Mouse (Mus musculus): Measurements from ENCODE around the gene Ppara.

The Ppara gene

DNA sequence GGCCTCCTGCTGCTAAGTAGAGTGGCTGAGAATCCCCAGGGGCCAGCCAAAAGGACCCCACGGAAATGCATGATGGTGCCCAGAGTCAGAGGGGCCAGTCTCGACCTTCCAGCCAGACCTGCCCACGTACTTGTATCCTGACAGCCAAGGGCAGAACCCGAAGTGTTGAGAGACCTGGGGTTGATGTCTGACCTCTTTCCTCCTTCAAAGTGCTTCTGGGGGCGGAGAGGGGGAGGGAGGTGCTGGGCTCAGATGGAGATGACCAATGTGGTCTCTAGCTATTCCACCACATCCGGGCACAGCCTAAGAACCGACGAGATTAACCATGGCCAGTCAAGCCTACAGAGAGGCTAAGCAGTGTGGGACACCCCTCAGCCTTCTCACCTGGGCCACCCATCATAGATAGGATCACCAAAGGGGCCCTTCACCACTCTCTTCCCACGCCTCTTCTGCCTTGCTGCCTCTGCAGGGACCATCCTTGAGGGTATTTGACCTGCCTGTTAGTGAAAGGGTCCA lies 29.7 kb upstream of the Ppara start:
- no peak for DNase-seq (ENCODE audit: low read depth, low spot score)

DNA sequence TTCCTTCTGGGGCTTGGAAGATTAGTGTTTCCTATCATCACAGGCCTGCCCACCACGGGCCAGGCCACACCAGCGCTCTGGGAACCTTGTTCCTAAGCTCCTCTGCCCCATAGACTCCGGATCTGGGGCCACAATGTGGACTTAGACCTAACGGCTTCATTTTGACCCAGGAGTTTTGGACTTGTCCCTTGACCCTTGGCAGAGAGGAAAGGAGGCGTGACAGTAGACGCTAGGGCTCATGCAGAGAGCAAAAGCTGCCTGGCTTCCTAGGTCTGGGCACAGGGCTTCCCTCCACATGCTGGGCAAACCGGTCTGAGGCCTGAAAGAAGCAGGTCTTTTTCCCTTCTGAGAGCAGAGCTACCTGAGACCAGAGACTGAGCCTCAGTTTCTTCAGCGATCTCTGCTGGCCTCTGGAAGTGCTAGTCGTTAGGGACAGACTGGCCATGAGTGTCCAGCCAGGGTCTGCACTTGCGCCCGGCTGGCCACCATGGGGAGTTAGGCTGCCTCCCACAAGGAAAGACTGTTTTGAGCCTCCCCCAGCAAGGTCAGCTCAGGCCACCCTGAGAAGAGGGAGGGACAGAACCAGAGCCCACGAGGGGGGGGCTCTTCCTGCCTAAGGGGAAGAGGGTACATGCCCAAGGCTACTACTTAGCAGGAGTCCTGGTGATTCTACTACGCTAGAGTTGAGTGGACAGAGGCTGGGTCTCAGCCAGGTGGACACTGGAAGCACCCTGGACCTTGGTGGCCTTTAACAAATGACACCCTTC lies 29.0 kb upstream of the Ppara start:
- no peak for DNase-seq (ENCODE audit: low read depth, low spot score)

DNA sequence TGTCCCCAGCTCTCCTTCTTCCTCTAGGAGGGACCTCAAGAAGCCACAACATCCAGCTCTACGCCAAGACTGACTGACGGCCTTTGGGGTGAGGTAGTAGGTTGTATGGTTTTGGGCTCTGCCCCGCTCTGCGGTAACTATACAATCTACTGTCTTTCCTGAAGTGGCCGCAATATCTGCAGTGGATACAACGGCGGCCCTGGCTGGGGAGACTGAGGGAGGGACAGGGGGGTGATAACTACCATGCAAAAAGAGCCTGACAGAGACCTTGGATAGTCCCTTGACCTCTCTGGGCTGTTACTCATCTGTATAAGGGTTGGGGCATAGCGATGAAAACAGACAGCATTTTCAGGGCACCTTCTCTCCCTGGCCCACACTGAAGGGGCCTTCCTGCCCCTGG lies 28.3 kb upstream of the Ppara start:
- no peak for DNase-seq (ENCODE audit: low read depth, low spot score)

DNA sequence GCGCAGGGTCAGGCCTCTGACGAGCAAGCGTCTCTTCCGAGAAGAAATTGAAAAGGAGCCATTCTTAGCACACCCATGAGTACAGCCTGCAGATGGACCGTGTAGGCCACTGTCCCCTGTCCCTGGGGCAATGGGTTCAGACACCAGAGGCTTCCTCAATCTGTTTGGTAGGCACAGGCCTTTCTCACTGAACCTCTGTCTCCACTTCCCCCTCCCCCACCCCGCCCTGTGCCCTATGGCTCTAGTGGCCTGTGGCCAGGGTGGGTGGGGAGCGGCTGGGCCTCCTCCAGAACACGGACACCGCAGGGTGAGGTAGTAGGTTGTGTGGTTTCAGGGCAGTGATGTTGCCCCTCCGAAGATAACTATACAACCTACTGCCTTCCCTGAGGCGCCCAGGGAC lies 27.8 kb upstream of the Ppara start:
- no peak for DNase-seq (ENCODE audit: low read depth, low spot score)

DNA sequence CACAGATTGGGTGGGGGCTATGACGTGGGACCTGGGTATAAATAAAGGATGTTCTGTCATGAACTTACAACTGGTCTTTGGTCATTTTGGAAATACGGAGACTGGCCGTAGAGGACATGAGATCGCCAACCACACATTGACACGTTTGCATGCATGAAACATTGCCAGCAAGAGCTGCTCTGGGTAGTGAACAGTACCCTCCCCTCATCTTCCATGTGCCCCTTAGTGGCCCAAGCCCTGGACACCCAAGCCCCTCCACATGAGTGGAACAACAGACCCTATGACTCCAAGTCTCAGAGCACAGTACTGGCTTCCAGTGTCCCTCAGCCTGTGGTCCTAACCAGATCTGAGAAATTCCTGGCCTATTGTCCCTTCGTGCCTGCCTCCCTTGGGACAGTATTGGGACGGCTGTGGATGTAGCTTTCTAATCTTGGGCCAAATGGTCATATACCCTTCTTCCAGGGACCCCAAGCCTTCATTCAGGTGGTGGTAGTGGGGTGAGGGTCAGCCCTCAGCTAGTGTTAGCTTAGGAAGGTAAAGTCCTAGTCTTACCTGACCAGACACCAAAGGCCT lies 27.2 kb upstream of the Ppara start:
- DNase-seq (ENCODE audit: low read depth, low spot score) = no peak

DNA sequence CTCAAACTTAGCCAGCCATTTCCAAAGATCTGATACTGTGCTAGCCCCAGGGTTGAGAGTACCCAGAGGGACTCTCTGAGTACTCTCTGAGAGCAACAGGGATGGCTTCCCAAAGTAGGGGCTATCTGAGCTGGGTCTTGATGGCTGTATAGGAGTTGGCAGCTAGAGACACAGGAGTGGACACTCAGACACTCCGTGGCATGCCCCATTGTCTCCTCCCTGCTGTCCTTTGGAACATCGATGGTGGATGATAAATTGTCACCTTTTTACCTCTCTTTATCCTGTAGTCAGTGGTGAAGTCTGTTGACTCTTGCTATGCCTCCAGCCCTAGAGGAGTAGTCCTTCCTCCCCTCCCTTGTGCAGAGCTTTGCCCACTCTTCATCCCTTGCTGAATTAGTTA lies 26.6 kb upstream of the Ppara start:
- DNase-seq (ENCODE audit: low read depth, low spot score) = no peak

DNA sequence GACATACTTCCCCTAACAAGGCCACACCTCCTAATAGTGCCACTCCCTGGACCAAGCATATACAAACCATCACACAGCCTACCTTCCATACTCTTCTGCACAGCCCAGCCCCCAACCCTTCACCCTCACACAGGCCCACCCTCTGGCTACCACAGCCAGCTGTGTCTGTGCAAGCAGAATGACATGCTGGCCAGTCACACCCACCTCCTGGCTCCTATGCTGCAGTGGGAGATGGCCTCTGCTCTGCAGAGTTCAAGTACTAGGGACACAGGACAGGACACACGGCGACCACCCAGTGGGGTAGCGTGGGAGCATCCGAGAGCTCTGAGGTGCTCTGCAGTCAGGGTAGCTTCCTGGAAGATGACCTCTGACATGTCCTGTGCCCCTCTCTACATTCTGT lies 25.9 kb upstream of the Ppara start:
- no peak for DNase-seq (ENCODE audit: low read depth, low spot score)

DNA sequence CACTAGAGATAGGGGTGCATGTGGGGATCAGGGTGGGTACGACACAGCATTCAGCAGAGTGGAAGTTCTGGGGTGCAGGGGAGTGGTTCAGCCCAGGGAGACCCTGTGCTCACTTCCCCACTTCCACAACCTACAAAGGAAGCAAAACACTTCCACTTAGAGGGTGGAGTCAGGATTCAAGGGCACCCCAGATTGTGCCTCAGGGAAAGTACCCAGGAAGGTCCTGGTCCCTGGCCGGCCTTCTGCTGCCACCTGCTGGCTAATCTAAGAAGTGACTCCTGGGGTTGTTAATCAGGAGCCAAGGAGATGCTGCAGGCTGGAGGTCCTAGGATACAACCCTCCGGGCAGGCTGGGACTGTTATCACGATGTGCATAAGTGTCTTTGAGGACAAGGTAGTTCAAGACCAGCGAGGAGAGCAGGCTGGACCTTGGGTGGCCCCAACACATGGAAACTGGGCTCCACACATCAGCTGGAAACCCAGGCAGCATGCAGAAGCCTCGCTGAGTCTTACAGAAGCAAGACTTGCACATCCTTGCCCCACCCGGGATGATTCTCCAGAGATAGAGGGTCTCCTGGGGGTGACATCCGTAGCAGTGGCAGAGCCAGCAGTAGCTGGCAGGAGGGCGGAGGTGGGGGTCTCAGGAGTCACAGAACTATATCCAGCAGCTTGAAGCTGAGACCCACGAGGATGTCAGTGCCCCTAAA lies 25.4 kb upstream of the Ppara start:
- DNase-seq (ENCODE audit: low read depth, low spot score) = peak; percentile 89

DNA sequence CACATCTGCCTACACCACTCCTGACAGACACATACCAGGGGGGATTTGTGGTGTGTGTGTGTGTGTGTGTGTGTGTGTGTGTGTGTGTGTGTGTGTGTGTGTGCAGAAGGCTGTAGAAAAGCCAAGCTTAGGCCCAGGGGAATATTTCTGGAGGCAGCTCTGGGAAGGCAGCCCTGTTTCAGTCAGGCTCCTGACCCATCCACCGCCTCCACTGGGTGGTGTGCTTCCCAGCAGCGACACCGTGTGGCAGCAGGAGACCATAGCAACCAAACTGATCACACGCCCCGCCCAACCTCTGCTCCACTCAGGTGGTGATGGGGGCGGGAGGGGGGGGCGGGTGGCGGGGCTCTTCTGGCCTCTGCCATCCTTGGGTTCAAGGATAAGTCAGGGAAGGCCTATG lies 24.6 kb upstream of the Ppara start:
- peak; percentile 85 for DNase-seq (ENCODE audit: low read depth, low spot score)

DNA sequence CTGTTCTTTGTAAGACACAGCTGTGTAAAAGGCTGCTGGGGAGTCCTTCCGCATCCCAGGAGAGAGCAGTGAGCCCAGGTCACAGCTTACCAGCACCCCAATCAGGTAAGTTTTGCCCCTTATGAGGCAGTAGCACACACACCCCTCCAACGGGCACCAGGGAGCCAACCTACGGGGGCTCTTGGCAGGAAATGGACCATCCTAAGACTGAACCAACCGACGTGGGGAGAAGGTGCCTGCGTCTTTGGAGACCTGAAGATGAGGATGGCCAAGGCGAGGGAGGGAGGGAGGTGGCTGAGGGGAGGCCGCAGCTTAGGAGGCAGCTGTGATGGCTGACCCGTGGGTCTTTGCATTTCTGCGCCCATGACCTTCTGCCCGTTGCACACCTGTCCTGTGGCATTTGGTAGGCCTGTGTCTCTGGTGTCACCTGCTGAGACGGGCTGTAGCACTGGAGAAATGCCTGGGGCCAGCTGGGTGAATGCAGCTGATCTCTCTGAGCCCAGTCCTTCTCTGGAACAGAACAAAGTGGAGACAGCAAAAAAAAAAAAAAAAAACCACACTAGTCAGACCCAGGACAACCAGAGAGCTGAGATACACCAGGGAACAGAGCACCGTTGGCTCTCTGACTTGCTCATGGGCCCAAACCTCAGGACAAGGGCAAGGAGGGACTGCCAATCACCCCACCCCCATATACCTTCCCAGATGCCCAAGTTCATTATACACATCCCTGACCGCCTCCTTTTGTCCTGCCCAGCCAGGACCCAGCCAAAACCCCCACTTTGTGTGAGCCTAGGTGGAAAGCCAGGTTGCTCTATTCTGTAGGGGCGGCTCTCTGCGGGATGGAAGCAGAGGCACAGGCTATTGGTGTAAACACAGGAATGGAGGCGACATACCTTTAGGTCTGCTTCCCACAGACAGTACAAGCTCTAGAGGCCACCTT lies 23.9 kb upstream of the Ppara start:
- no peak for DNase-seq (ENCODE audit: low read depth, low spot score)

DNA sequence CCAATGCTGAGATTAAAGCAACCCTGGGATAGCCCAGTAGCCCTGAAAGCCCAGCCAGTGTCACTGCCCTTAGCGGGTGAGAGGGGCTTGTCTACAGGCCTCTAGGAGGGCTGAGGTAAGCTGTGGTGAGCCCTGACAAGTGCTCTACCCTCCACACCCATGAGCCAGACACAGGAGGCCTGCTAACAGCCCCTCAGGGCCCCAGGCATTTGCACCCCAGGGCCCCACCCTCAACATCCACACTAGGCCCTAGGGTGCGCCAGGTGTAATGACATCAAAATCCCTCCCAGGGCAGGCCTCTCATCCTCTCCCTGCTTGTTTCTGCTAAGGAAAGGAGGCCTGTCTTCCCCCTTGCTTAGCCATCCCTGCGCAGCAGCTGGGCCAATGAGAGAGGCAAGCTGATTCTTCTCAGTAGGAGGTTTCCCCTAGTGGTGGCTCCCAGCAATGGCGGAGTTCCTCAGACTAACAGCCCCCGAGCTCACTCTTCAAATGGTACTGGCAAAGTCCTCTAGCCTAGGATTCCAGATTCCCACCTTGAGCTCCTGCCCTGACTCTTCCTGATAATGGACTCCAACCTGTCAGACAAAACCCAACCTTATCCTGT lies 22.1 kb upstream of the Ppara start:
- DNase-seq (ENCODE audit: low read depth, low spot score) = peak; percentile 85

DNA sequence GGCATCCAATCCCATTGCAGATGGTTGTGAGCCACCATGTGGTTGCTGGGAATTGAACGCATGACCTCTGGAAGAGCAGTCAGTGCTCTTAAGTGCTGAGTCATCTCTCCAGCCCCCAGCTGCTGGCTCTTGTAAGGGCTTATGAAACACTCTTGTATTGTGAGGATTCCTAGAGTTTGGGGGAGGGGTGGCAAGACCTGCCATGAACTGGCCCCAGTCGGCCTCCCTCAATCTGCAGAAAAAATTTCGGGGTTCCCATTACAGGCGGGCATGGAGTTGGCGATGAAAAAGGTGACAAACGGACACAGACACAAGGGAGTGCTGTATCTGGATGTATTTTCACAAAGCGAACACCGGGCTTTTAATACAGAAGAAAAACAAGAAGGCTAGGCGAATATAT lies 21.4 kb upstream of the Ppara start:
- DNase-seq (ENCODE audit: low read depth, low spot score) = no peak

DNA sequence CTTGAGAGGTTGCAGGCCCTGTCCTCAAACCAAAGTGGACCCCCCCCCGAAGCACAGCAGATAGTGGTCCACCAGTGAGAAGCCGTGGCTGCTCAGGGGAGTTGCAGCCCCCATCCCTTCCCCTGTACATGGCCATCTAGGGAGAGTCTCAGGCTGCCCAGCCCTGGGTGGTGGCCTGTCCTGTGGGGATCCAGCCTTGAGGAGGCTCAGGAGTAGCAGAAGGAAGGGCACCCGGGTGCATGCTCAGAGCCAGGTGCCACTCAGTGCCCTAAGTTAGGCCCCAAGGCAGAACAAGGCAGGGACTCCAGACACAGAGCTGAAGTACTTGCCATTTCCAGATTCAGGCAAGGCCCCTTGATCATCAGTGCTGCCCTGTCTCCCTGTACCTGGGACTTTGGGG lies 19.7 kb upstream of the Ppara start:
- DNase-seq (ENCODE audit: low read depth, low spot score) = no peak

DNA sequence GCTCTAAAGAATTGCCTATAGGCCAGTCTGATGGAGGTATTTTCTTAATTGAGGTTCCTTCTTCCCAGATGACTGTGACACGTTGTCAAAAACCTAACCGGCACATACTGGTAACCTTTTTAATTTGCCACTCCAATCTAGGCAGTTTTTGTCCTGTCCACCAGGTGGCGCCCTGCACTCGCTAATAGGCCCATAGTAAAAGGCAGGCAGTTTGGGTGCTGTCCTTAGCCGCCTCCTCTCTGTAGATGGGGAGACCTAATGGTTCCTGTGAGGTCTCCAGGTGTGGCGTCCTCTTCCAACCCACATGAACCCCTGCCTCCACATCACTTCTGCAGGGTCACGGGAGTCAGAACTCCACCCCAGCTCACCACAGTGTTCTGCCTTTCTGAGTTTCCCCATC lies 18.7 kb upstream of the Ppara start:
- DNase-seq (ENCODE audit: low read depth, low spot score) = peak; percentile 76

DNA sequence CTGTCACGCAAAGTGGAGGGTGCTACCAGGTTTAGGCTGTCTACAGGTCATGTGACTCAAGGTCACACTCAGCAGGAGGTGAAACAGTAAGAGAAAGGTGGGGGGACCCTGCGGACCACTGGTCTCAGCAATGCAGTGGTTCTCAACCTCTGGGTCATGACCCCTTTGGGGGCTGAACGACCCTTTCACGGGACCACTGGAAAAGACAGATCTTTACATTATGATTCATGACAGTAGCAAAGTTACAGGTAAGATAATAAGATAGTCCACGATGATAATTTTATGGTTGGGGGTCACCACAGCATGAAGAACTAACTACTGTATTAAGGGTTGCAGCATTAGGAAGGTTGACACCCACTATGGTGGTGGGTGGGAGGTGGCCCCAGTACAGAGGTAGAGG lies 18.2 kb upstream of the Ppara start:
- no peak for DNase-seq (ENCODE audit: low read depth, low spot score)

DNA sequence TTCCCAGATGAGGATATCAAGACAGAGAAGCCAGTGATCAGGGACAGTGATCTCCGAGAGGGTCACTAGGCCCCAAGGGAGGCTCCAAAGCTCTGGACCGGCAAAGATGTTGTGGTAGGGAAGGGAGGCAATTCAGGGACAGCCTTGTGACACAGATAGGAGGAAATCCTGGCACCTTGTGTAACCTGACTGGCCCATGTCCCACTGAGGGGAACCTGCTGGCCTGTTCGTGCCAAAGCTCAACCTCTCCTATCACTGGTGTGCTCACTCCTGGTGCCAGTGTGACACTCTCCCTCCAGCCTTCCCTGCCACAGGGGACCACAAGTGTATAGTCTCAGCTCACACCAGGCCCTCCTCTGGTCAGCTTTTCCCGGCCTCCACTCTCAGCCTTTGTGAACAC lies 17.8 kb upstream of the Ppara start:
- no peak for DNase-seq (ENCODE audit: low read depth, low spot score)

DNA sequence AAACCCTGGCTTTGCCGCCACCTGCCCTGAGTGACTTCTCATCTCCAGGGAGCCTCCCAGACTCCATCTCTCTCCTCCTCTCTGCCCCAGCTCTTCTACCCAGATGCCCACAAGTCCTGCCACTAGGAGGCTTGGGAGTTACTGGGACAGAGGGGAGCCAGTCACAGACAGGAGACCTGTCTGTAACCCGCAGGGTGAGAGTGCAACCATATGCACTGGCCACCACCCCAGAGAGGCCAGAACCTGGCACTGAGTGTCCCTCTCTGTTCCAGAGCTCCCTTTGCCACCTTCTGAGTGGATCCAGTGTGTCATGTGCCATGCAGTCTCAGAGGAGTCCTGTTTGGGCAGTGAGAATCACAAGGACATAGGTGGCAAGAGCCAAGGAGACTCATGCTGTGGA lies 17.0 kb upstream of the Ppara start:
- peak; percentile 33 for DNase-seq (ENCODE audit: low read depth, low spot score)

DNA sequence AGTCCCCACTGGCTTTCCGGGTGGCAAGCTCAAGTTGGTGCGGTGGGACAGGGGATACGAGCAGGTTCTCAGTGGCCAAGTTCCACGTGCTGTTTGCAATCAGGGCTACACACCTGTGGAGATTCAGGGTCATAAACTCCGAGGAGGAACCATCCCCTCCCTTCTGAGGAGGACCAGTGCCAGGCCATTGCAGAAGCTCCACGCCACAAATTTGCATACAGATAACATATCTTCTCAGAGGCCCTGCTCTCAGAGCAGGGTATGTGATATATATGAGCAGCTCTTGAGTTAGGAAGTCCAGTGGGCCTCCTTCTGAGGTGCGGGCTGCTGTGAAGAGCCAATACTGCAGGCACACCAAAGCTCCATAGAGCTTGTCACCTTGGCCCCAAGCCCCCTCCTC lies 15.8 kb upstream of the Ppara start:
- DNase-seq (ENCODE audit: low read depth, low spot score) = no peak

DNA sequence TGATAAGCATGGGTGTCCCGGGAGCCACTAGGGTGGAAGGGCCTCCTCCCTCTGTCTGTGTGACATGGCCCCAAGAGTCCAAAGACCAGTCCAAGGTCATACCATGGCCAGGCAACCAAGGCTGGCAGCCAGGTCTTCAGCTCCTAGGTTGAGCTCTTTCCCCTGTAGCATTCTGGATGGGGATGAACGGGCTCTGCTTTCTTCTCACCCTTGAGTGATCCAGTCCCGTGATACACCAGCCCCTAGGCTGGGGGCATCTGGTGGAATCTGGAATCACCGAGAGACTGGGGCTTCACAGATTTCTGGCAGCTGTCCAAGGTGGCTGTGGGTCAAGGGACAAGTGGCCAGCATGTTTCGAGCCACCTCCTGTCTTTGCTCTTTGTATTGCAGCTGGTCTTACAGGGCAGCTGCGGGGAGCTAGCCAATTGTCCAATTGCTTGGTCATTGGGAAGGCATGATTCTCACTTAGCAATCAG lies 14.4 kb upstream of the Ppara start:
- no peak for DNase-seq (ENCODE audit: low read depth, low spot score)

DNA sequence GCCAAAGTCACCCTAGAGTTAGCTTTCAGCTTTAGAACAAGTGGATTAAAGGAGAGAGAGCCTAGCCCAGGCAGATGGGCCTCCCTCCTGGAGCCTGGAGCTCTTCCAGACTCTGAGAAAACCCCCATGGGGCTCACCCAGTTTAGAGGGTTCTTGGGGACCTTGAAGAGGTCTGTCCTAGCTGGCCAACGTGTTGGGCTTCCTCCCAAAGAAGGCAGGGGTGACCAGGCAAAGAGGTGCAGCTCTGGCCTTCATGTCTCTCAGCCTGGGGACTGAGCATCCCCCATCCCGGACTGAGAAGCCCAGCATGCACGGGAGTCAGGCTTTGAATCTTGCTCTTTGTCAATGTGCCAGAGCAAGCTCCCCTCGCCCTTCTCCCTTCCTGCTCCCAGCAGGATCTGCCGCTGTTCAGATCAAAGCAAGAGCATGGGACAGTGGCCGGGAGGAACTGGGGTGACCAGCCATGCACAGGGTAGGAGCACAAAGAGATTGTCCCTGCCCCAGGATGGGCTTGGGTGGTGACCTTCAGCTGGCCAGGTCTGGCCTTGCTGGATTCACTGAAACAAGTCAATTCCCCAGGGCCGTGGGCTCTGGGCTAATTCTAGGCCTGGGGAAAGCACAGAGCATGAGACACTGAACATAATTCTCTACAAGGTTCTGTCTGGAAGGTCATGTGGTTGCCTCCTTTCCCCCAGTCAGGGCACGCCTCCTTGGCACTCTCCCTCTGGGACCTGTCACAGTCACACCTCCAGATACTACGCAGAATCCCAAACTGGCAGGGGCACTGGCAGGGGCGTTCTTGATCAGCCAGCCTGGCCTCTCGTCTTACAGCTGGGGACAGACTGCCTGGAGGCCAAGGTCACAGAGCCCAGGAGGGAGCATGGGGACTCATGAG lies 10.3 kb upstream of the Ppara start:
- no peak for DNase-seq (ENCODE audit: low read depth, low spot score)

Data from ZHBTc4 (cell line).